Mouse (Mus musculus): ENCODE measurements around the gene Ern1. TPM values are rescaled to one million over a fixed set of nuclear protein-coding genes. Genes with fewer than 3 reads are reported as not detected.

The Ern1 gene
- polyA plus RNA-seq, 1 experiment from 2014 or later, result 3.3 TPM

GRCm38 (mm10) chr11:106511236-106512005, 23.8 kb upstream of the Ern1 start:
- WGBS, result 90% methylated on average over 14 of the region's 14 CpGs
- no peak overlapping the region for H3K9ac ChIP-seq (ENCODE audit: low read depth, low read length)
- peaks cover 6% of the 10 kb centered on the region; the same call in 1 of the 2 replicates for H3K4me1 ChIP-seq (ENCODE audit: control insufficient read depth, insufficient read depth, low read depth, low read length)
- H3K27ac ChIP-seq (ENCODE audit: low read depth, low read length), result no peak overlapping the region
- no peak for ATAC-seq
- H3K36me3 ChIP-seq (ENCODE audit: control insufficient read depth, insufficient read depth, low read length), result peaks cover 15% of the 10 kb centered on the region; the same call in 1 of the 2 replicates
- no peak overlapping the region for H3K4me3 ChIP-seq (ENCODE audit: low read length)
- no peaks in the 10 kb centered on the region for H3K9me3 ChIP-seq (ENCODE audit: control insufficient read depth, low read length)
- no peak overlapping the region for H3K4me2 ChIP-seq (ENCODE audit: low read length)
- no peaks in the 10 kb centered on the region for H3K27me3 ChIP-seq (replicated peaks; ENCODE audit: control insufficient read depth, insufficient read depth, low read length)

DNA sequence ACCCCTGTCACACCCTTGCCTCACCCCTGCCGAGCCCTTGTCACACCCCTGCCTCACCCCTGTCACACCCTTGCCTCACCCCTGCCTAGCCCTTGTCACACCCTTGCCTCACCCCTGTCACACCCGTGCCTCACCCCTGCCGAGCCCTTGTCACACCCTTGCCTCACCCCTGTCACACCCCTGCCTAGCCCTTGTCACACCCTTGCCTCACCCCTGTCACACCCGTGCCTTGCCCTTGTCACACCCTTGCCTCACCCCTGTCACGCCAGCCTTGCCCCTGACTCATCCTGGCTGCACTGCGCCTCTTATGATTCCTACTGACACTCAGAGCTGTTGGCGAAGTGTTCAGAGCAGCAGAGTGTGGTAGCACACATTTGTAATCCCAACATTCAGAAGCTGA, 20.0 kb upstream of the Ern1 start:
- peaks cover 18% of the 10 kb centered on the region for H3K36me3 ChIP-seq (ENCODE audit: control insufficient read depth, insufficient read depth, low read length)
- H3K27ac ChIP-seq (ENCODE audit: low read depth, low read length), result no peak overlapping the region
- no peaks in the 10 kb centered on the region for H3K27me3 ChIP-seq (replicated peaks; ENCODE audit: control insufficient read depth, insufficient read depth, low read length)
- H3K4me3 ChIP-seq (ENCODE audit: low read length), result no peak overlapping the region
- H3K9me3 ChIP-seq (ENCODE audit: control insufficient read depth, low read length), result no peaks in the 10 kb centered on the region
- no peak overlapping the region for H3K9ac ChIP-seq (ENCODE audit: low read depth, low read length)
- ATAC-seq, result no peak
- no peak overlapping the region for H3K4me2 ChIP-seq (ENCODE audit: low read length)
- WGBS, result 93% methylated on average over 7 of the region's 7 CpGs
- no peaks in the 10 kb centered on the region for H3K4me1 ChIP-seq (ENCODE audit: control insufficient read depth, insufficient read depth, low read depth, low read length)

DNA sequence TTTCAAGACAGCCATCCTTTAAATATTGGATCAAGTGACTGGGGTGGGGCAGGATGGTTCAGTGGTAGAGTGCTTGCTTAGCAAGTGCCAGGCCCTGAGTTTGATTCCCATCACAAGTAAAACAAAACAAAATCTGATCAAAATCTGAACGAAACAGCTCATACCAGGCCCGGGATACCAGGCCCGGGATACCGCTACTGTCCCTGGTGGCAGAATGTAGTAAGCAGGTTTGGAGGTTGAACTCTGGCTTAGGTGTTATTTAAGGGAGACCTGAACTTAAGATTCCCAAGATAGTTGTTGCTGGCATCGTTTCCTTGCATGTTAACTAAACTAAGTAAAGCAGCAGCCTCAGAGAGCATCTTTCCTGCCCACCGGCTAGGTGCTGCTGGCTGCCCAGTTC, 18.6 kb upstream of the Ern1 start:
- Histone ChIP-seq H3K27ac (ENCODE audit: low read depth, low read length) (no peak overlapping the region), H3K4me3 (ENCODE audit: low read length) (no peak overlapping the region), H3K4me1 (ENCODE audit: control insufficient read depth, insufficient read depth, low read depth, low read length) (peaks cover 4% of the 10 kb centered on the region), H3K36me3 (ENCODE audit: control insufficient read depth, insufficient read depth, low read length) (peaks cover 13% of the 10 kb centered on the region), H3K9me3 (ENCODE audit: control insufficient read depth, low read length) (no peaks in the 10 kb centered on the region), H3K27me3 (replicated peaks; ENCODE audit: control insufficient read depth, insufficient read depth, low read length) (no peaks in the 10 kb centered on the region), H3K9ac (ENCODE audit: low read depth, low read length) (no peak overlapping the region), H3K4me2 (ENCODE audit: low read length) (no peak overlapping the region)
- ATAC-seq, result no peak
- 88% methylated on average over 6 of the region's 6 CpGs for WGBS

DNA sequence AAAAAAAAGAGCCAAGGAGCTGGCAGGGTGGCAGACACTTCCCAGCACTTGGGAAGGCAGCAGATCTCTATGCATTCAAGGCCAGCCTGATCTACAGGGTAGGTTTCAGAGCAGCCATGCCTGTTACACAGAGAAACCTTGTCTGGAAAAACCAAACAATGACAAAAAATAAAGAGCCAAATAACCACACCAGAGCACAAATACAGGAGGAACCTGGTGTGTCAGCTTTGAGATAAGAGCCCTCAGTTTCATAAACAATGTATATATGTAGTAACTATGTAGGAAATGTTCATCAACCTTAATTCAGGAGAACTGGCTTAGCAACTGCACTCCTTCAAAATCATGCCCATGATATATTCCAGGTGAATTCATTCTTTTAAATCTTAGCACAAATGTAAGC, 16.5 kb upstream of the Ern1 start:
- H3K36me3 ChIP-seq (ENCODE audit: control insufficient read depth, insufficient read depth, low read length), result peaks cover 6% of the 10 kb centered on the region
- no peaks in the 10 kb centered on the region for H3K27me3 ChIP-seq (replicated peaks; ENCODE audit: control insufficient read depth, insufficient read depth, low read length)
- H3K4me1 ChIP-seq (ENCODE audit: control insufficient read depth, insufficient read depth, low read depth, low read length), result peaks cover 4% of the 10 kb centered on the region
- no peak overlapping the region for H3K4me3 ChIP-seq (ENCODE audit: low read length)
- H3K27ac ChIP-seq (ENCODE audit: low read depth, low read length), result no peak overlapping the region
- H3K9me3 ChIP-seq (ENCODE audit: control insufficient read depth, low read length), result no peaks in the 10 kb centered on the region
- H3K9ac ChIP-seq (ENCODE audit: low read depth, low read length), result no peak overlapping the region
- no peak for ATAC-seq
- no peak overlapping the region for H3K4me2 ChIP-seq (ENCODE audit: low read length)

DNA sequence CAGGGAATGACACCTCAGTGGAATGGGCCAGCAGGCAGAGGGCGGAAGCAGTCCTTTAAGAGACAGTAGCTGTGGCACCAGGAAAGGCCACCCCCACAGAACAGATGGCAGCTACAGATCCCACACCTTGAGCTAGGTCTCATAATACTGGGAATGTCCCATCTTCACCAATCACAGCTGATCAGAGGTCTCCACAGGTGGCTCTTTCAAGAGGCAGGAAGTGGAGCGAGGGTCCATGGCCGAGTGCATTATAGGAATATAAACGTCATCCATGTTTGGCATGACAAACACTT, 15.7 kb upstream of the Ern1 start:
- H3K4me2 ChIP-seq (ENCODE audit: low read length), result no peak overlapping the region
- ATAC-seq, result no peak
- peaks cover 4% of the 10 kb centered on the region for H3K4me1 ChIP-seq (ENCODE audit: control insufficient read depth, insufficient read depth, low read depth, low read length)
- H3K36me3 ChIP-seq (ENCODE audit: control insufficient read depth, insufficient read depth, low read length), result peaks cover 3% of the 10 kb centered on the region
- no peaks in the 10 kb centered on the region for H3K27me3 ChIP-seq (replicated peaks; ENCODE audit: control insufficient read depth, insufficient read depth, low read length)
- no peak overlapping the region for H3K4me3 ChIP-seq (ENCODE audit: low read length)
- no peak overlapping the region for H3K9ac ChIP-seq (ENCODE audit: low read depth, low read length)
- no peak overlapping the region for H3K27ac ChIP-seq (ENCODE audit: low read depth, low read length)
- H3K9me3 ChIP-seq (ENCODE audit: control insufficient read depth, low read length), result no peaks in the 10 kb centered on the region
- 79% methylated on average over 4 of the region's 4 CpGs for WGBS

DNA sequence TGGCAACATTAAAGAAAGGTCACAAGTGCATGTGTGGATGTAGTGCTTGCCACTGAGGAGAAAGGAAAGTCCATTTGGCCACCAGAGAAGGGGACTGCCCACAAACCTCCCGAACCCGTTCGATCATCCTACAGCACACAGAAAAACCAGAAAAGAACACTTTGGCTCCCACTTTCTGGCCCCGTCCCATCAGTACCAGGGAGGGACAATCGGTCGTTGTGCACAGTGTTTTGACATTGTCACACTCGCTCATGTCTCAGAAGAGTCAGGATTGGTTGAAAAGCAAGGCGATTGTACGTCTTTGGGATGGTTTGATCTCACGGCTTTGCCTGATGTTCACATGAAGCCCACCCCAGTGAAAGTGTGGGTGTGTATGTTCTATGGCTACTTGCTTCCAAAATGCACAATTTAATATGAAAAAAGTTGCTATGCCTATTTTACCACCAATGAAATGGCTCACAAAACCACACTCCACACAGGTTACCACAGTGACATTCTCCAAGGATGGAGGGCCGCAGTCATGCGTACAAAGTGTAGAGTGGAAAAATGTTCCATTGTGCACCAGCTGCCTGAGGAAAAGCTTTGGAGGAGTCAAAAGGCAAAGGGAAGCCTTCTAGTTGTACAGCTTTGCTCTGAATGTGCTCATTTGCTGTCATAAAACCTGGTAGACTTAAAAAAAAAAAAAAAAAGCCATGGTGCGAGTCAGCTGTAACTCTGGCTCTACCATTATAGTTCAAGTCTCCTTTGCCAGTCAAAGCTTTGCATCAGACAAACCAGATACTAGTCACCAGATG, 15.2 kb upstream of the Ern1 start:
- H3K36me3 ChIP-seq (ENCODE audit: control insufficient read depth, insufficient read depth, low read length), result peaks cover 3% of the 10 kb centered on the region
- peak overlapping the region; percentile 40; the same call in 1 of the 2 replicates for H3K27ac ChIP-seq (ENCODE audit: low read depth, low read length)
- H3K9me3 ChIP-seq (ENCODE audit: control insufficient read depth, low read length), result no peaks in the 10 kb centered on the region
- no peak for ATAC-seq
- 55% methylated on average over 13 of the region's 13 CpGs for WGBS
- H3K27me3 ChIP-seq (replicated peaks; ENCODE audit: control insufficient read depth, insufficient read depth, low read length), result no peaks in the 10 kb centered on the region
- no peak overlapping the region for H3K4me3 ChIP-seq (ENCODE audit: low read length)
- H3K4me1 ChIP-seq (ENCODE audit: control insufficient read depth, insufficient read depth, low read depth, low read length), result peaks cover 4% of the 10 kb centered on the region
- no peak overlapping the region for H3K4me2 ChIP-seq (ENCODE audit: low read length)
- peak overlapping the region; percentile 27; the same call in 1 of the 2 replicates for H3K9ac ChIP-seq (ENCODE audit: low read depth, low read length)

GRCm38 (mm10) chr11:106502159-106502505, 14.5 kb upstream of the Ern1 start:
- H3K4me3 ChIP-seq (ENCODE audit: low read length), result no peak overlapping the region
- H3K36me3 ChIP-seq (ENCODE audit: control insufficient read depth, insufficient read depth, low read length), result peaks cover 3% of the 10 kb centered on the region
- no peak for ATAC-seq
- no peak overlapping the region for H3K9ac ChIP-seq (ENCODE audit: low read depth, low read length)
- no peaks in the 10 kb centered on the region for H3K9me3 ChIP-seq (ENCODE audit: control insufficient read depth, low read length)
- peaks cover 4% of the 10 kb centered on the region for H3K4me1 ChIP-seq (ENCODE audit: control insufficient read depth, insufficient read depth, low read depth, low read length)
- H3K27ac ChIP-seq (ENCODE audit: low read depth, low read length), result no peak overlapping the region
- H3K27me3 ChIP-seq (replicated peaks; ENCODE audit: control insufficient read depth, insufficient read depth, low read length), result no peaks in the 10 kb centered on the region
- H3K4me2 ChIP-seq (ENCODE audit: low read length), result no peak overlapping the region

- Histone ChIP-seq H3K4me3 (ENCODE audit: low read length) (peak overlapping the region; percentile 87), H3K9ac (ENCODE audit: low read depth, low read length) (peak overlapping the region; percentile 94), H3K9me3 (ENCODE audit: control insufficient read depth, low read length) (no peaks in the 10 kb centered on the region), H3K4me1 (ENCODE audit: control insufficient read depth, insufficient read depth, low read depth, low read length) (peaks cover 4% of the 10 kb centered on the region), H3K27ac (ENCODE audit: low read depth, low read length) (peak overlapping the region; percentile 97), H3K27me3 (replicated peaks; ENCODE audit: control insufficient read depth, insufficient read depth, low read length) (no peaks in the 10 kb centered on the region), H3K36me3 (ENCODE audit: control insufficient read depth, insufficient read depth, low read length) (peaks cover 3% of the 10 kb centered on the region), H3K4me2 (ENCODE audit: low read length) (peak overlapping the region; percentile 87)
- peak; percentile 72 for ATAC-seq
- 2% methylated on average over 22 of the region's 22 CpGs for WGBS
Observed at GRCm38 (mm10) chr11:106501308-106502158, 13.9 kb upstream of the Ern1 start.

Measured in hindbrain, embryonic 16.5 days (tissue).